Mouse (Mus musculus): ENCODE measurements at regions not wholly inside any gene's neighbourhood (a gene's known extent, or its start where the extent isn't known, plus 50 kb on each side); places are given as distances from the start of the nearest gene placed in this dataset.

DNA sequence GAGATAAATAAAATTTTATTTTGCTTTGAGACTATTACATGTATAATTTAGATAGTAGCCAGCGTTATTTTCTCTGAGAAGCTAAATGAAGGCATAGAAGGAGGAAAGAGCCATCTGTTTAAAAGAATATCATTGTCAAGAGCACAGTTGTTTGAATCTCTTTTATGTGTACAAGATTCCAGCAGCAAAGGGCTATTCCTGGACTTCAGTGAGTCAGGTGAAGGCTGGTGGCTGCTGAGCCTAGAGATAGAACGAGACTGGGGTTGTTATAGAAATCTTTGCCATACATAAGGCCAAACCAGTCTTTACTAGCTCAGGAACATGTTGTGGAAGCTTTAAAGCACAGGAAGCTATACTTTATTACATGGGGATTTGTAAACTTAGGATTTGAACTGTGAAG lies 261.6 kb downstream of the Adcyap1 start:
- DNase-seq (ENCODE audit: low spot score) = no peak

DNA sequence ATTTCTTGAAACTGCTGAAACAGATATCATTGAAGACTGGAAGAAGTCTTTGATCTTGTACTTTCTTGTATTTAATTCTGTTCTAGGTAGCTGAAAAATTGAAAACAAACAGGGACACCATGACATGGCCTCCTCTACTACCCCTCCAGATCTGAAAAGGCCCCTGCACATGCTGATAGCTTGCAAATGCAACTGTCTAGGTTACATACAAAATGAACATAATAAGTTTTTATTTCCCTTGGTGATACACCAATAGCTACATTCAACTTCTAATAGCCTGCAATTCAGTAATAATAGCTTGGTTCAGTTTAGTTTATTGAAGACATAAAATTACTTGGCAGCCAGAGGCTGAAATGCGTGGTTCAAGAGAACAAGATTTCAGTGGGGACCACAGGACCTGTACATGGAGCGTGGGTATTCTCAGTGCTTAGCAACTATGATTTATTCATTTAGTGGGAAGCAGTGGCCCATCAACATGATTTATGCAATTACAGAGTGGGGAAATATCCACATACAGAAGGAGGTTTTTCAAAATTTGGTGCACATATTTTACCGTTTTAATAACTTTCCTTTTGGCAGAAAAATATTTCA lies 264.9 kb downstream of the Adcyap1 start:
- DNase-seq (ENCODE audit: low spot score) = no peak

DNA sequence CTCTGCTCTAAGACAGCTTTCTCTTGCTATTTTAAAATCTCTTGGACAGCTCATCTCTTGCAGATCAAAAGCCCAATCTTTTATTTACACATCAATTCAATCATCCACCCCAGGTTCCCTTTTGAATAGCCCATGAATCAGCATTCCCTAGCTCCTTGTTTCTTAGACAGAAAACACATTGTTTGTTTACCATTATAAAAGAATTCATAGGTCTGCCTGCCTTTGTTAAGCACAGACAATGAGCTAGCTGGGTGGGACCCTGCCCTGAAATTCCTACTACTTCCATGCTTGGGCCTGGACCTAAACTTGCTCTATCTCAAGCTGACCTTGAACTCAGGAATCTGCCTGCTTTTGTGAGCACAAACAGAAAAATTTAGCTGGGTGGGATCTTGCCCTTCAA lies 283.6 kb downstream of the Adcyap1 start:
- DNase-seq (ENCODE audit: low spot score) = no peak

GRCm38 (mm10) chr17:93484540-93484939 lies 285.7 kb downstream of the Adcyap1 start:
- DNase-seq (ENCODE audit: low spot score) = no peak

DNA sequence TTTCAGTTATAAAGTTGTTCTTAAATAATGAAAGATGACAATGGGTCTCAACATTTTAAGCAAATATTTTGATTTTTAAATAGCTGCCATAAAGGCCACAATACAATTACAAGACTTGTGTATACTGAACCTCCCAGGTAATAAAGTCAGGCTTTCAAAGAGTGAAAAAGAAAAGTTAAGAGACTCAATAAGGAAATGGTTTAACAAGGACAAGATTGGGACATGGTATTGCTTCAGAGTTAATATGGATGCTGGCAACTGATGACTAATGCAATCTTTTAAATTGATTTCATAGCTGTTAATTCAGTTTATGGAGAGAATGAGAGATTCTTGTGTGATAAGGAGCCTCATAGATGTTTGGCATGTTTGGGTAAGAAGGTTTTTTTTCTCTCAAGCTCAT lies 287.6 kb downstream of the Adcyap1 start:
- DNase-seq (ENCODE audit: low spot score) = no peak

- DNase-seq (ENCODE audit: low spot score) = no peak
Measured at GRCm38 (mm10) chr17:93489988-93490732, 291.3 kb downstream of the Adcyap1 start.

- DNase-seq (ENCODE audit: low spot score) = no peak
Measured at GRCm38 (mm10) chr17:93508882-93509594, 310.2 kb downstream of the Adcyap1 start.

DNA sequence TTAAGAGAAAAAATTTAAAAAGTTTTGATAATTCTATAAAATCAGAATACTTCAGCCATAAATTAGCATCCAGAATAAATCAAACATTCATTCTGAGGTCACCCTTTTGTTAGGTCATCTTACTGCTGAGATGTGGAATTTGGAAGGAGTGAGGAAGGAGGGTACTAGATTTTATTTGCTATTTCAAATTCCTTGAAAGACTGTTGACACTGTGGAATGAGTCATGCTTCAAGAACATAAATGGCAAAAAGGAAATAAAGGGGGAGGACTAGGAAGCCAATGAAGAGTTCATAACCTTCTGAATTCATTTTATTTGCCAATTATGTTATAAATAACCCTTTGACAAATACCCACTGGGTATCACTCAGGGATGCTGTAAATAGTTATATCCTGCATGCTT lies 324.6 kb downstream of the Adcyap1 start:
- DNase-seq (ENCODE audit: low spot score) = no peak

- DNase-seq (ENCODE audit: low spot score) = no peak
Measured at GRCm38 (mm10) chr17:93525871-93526644, 327.2 kb downstream of the Adcyap1 start.

DNA sequence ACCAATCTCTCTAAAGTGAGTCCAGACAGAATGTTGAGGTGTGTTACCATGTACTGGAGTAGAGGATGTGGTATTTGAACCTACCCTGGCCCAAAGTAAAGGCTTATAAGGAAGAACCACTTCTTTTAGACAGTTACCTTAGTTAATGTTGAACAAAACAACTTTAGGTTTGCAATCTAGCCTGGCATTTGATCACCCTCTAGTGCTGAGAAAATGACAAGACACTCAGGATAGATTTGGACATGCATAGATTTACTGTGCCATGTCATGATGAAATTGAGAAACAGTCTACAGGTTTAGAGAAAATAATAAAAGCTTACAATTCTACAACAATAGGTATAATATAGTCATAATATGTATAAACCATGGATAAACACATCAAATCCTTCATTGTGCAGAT lies 333.7 kb downstream of the Adcyap1 start:
- DNase-seq (ENCODE audit: low spot score) = no peak

DNA sequence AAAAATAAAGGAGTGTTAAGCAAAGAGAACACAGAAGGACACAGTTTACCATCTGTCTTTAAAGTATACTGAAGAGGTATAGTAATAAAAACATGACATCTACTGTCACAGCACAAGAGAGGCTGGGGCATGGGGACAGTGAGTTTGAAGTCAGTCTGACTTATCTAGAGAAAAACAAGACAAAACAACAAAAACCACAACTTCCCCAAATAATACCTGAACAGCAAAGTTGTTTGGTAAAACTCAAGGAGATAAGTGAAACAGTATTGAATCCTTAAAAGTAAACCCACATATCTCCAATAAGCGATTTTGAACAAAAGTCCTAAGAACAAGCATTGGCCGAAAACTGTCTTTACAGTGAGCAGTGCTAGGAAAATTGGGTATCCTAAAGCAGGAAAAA lies 336.1 kb downstream of the Adcyap1 start:
- no peak for DNase-seq (ENCODE audit: low spot score)

DNA sequence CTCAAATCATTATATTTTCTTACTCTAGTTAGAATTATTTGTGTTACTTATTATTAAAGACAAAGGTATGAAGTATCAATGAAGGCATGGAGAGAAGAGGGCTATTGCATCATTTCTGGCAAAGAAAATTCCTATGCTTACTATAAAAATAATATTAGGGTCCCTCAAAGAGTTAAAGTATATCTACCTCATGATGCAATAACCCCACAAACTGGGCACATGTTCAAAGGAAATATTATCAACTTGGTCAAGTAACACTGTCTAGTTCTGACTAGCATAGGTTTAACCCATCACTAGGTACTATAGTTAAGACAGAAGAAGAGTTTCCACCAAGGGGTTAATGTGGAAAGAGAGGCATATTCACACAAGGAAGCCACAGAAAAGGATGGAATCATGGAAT lies 336.9 kb downstream of the Adcyap1 start:
- no peak for DNase-seq (ENCODE audit: low spot score)

DNA sequence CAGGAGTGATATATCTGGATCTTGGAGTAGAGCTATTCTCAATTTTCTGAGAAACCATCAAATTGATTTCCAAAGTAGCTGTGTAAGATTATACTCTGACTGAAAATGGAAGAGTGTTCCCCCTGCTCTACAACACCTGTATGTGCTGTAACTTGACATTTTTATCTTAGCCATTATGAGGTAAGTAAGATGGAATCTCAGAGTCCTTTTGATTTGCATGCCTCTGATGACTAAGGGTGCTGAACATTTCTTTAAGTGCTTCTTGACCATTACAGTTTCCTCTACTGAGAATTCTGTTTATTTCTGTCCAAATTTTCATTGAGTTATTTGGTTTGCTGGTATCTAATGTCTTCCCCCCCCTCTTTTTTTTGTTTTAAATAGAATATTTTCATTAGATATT lies 343.0 kb downstream of the Adcyap1 start:
- DNase-seq (ENCODE audit: low spot score) = no peak

DNA sequence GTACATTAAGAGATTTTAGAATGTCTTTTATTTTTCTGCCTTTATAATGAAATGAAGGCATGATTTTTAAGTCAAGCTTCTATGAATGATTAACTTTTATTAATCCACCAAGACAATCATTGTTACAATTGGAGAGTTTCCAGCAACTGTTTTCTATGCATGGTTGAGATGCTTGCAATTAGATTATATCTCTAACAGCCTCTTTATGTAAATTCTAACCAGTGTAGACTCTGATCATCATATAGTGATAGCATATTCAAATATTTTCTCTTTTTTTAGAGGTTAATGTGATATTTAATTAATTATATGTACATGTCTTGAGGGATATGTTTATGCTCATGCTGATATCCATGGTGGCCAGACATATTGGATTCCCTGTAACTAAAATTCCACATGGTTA lies 351.5 kb downstream of the Adcyap1 start:
- no peak for DNase-seq (ENCODE audit: low spot score)

DNA sequence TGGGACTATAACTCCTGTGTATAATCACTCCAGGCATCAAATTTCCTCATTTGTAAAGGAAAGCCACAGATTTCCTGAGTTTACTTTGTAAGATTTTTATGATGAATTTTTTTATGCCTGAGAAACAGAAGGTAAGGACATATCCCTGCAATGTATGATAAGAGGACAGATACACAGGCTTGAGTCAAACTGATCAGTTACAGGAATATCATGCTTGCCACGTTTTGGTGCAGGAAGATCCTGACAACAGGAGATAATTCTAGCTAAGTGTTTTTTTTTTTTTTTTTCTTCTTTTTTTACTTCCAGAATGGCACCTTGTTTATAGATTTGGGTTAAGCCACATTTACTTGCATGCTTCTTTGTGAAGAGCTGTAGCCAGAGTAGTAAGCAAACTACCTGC lies 357.1 kb downstream of the Adcyap1 start:
- no peak for DNase-seq (ENCODE audit: low spot score)

- no peak for DNase-seq (ENCODE audit: low spot score)
Measured at GRCm38 (mm10) chr17:93563277-93563772, 364.5 kb downstream of the Adcyap1 start.

DNA sequence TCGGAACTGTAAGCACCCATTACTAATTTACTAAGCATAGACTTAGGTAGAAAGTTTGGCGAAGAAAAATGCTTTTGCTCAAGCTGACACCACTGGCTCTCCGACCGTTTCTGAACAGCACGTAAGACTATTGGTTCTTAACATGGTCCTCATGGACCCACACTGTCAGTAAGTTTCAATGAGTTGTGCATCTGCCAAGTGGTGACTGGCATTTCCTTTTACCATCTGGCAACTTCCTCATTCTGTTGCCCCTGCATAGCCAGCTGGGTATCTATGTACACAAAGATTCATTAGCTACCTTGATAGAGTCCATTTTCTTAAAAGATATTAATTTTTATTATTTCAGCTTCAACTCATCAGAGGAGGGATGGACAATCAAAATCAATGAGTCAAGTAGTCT lies 381.2 kb downstream of the Adcyap1 start:
- no peak for DNase-seq (ENCODE audit: low spot score)

DNA sequence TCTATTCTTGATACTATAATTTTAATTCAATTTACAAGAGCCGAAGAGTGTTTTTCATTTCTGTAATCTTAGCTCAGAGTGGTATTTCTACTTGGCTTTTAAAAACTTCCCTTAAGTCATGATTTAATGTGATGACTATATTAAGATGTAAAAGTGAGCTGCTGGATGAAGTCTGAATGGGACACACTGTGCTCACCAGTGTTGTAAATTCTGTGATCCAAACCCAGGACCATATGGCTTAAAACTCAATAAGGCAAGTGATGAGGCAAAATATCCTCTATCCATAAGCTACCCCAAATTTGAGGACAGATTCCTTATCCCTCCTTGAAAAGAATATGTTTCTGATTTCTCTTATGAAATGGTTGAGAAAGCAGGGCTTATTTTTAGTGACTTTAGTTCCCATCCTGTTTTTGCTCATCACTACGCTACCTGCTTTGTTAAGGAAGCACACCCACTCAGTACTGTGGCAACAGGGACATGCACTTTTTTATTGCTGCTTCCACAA lies 399.4 kb downstream of the Adcyap1 start:
- DNase-seq (ENCODE audit: low spot score) = peak; percentile 6

- DNase-seq (ENCODE audit: low spot score) = no peak
Measured at GRCm38 (mm10) chr17:93600236-93600635, 401.4 kb downstream of the Adcyap1 start.

DNA sequence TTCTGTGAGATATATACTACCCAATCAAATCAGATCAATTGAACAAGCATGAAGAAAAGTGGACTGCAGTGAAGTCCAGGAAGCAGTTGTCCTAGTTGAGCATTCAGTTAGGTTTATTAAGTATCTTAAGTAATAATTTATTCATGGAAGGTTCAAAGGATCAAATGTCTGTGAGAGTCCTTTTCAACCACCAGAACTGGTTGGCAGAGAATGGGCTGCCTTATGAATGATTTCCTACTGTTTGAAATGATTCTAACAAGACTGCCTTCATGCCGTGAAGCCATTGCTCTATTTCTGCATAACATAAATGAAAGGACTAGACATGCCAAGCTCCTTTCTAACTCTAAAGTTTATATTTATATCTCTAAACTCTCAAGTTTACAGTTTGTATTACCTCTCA lies 410.4 kb downstream of the Adcyap1 start:
- DNase-seq (ENCODE audit: low spot score) = no peak

DNA sequence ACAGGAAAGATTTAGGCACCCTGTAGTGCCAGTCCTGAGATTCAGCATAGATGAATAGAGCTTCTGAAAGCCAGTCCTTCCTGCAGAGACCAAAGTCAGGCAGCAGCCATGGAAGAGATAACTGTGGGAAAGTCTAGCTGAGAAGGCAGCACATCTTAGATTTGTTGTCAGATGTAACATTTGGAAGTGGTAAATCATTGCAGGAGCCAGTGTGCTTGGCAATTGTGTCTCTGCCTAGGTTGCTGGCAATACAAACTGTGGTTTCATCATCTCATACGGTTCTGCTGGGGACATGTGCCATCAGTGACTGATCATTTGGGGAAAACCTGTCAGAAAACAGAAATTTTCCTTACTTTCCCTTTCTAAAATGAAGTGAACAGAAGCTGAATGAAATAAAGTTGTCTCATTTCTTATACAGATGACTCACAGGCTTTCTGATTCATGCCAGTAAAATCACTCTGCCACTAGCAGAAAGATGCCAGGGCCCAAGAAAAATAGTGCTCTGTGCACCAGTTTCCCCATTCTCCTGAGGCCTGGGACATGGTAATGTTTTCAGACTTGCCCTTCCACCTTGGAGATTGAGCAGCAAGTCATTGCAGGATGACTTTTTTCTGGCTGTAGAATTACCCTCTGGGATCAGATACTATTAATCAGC lies 411.3 kb downstream of the Adcyap1 start:
- peak; percentile 2 for DNase-seq (ENCODE audit: low spot score)
